Mouse (Mus musculus): ENCODE results near the gene Nudt3.

- TF ChIP-seq CTCF (IDR thresholded peaks at IDR 0.05; ENCODE audit: low read depth, low read length) (no peak), POLR2A (IDR thresholded peaks at IDR 0.05; ENCODE audit: borderline replicate concordance, low read depth, low read length) (no peak)
Observed at GRCm38 (mm10) chr17:27622611-27623359, 510 bp downstream of the Nudt3 start.

All from bone marrow macrophage, adult 2 months (primary cell).